Mouse (Mus musculus) layer of hippocampus, adult 9-11 months (tissue): ENCODE measurements at regions not wholly inside any gene's neighbourhood (a gene's known extent, or its start where the extent isn't known, plus 50 kb on each side); places are given as distances from the start of the nearest gene placed in this dataset.

ENCODE experiments used
- DNase-seq: peaks from one replicate; pipeline ENCODE4 v3.0.0; 2022

GRCm38 (mm10) chr1:61050346-61050745 is 72.6 kb downstream of the Icos start:
- no peak for DNase-seq

DNA sequence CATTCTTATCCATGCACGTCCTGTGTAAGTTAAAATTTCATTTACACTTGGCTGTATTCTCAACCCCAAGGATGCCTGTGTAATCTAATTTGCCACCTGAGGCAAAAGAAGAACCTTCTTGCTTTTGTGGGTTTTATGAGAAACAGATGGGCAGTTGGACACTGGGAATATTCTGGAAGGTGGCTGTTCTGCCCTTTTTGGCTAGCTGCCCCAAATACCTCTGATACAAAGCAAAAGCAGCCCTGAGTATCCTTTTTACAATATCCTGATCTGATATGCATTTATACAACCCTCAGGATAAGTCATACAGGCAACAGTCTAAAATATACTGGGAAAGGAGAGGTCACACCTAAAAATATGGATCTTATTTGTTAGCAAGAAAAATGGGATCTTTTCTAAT is 75.9 kb downstream of the Icos start:
- DNase-seq: no peak

- DNase-seq: no peak
Observed at GRCm38 (mm10) chr1:61054391-61054790, 76.7 kb downstream of the Icos start.

DNA sequence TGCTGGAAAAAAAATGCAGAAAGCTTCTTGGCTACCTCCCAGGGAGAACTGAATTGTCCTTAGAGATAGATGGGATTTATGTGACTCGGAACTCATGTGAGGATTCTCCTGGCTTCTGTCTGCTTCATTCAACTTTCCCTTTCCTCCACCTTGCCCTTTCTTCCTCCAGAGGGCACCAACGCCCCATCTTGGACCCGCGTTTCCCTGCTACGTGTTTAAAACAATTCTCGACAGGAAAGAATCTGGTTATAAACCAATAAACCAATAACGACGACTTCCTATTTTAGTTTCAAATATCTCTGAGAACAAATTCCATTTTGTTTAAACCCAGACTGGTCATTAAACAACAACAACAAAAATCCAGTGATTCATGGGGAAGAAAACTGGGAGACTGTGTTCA is 77.4 kb downstream of the Icos start:
- peak; percentile 25 for DNase-seq

DNA sequence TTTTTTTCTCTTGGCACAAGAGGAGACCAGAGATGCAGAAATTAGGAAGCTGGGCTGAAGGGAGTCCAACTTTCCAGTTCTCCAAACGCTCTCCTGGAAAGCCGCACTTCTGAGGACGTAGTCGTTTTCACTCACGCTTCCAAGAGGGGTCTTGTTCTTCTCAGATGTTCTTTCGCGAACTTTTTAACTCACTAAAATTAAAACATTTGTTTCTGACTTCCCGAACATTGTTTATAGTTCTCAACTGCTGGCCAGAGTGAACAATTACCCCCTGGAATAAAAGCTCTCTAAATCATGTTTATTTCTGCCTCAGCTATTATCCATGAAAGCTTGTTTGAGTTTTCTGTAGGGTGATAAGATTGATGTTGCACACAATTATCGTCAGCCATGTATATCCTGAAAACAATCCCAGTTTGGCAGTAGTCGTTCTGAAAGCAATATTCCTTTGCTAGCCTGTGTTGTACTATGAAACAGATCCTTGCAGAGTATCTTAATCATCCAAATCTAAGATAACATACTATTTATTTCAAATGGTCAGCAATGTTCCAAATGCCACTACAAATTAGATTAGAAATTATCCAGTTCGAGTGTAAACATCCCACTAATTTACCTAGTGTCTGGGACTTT is 82.3 kb downstream of the Icos start:
- DNase-seq: no peak

DNA sequence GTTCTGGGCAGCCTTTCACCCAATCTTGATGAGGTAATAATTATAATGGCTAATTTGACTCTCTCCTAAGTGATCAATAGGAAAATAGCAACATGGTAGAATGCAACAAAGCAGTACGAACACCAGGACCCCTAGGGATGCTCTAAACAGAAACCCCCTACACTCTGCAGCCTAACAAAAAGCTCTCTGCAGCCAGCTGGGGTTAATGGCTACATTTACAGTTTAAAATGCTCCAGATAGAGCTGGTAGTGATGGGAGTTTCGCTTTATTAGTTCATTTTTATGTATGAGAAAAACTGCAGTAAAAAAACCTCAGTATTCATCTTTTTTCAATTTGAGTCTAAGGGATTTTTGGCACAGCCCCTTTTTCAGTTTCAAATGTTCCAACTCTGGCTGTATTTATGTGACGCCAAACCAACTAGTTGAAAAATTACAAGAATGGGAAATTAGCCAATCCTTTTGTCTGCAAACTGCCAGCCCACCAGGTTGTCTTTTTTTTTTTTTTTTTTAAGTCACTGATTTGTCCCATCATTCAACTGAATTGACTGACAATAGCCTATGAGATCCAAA is 84.2 kb downstream of the Icos start:
- no peak for DNase-seq

DNA sequence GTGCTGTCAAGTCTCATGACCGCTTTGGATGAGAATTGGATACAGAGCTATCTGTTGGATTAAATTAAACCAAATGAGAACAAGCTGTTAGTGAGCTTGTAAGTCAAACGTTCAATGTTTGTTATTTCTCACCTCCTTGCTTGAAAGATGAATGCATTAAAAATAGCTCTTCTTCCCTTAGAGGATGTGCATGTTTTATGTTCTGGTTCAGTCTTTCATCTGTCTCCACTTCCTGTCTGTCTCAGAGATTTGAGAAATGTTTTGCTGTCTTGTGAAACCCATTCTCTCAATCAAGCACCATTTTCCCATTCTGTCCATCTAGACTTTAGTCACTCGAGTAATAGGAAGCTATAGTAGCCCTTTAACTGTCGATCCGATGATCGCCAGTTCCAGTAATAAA is 90.4 kb downstream of the Icos start:
- no peak for DNase-seq

DNA sequence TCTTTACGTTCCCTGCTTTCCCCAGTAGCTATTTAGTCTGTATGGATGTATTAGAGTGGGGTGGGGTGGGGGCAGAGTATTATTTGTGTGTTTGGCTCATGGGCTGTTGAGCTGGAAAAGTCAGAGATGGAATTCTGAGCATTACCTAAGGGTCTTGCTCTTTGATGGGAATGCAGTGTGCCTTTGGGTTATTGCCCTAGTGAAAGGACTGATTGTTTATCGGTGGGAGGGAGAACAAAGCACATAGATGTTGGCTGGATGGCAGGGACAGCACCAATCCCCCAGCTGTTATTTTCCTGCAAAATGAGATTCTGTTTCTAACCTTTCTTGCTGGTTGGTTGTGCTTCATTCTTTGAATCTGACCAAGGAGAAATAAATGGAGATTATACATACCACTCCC is 96.4 kb downstream of the Icos start:
- DNase-seq: peak; percentile 45

GRCm38 (mm10) chr1:61075335-61075734 is 97.6 kb downstream of the Icos start:
- no peak for DNase-seq

- DNase-seq: no peak
Observed at GRCm38 (mm10) chr1:61084732-61085131, 107.0 kb downstream of the Icos start.

DNA sequence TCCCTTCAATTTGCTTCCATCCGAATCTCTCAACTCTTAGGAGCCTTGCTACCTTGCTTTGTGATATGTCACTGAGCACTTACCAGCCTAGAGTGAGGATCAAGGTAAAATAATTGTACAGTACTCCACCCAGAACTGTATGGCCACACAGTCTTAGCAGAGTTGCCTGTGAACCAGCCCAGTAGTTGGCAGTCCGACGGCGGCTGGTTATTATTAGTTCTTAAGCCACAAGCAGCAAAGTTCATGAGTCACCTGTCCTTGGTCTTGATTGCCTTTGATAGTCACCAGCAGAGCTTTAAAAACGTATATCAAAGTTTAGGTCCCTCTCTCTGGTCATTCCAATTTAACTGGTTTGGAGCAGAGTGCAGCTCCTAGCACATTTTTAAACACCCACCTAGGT is 109.1 kb downstream of the Icos start:
- DNase-seq: no peak

GRCm38 (mm10) chr1:61090801-61091200 is 113.1 kb downstream of the Icos start:
- no peak for DNase-seq

- DNase-seq: no peak
Observed at GRCm38 (mm10) chr1:61095481-61096165, 117.9 kb downstream of the Icos start.

GRCm38 (mm10) chr1:61099341-61099740 is 121.6 kb downstream of the Icos start:
- DNase-seq: no peak

DNA sequence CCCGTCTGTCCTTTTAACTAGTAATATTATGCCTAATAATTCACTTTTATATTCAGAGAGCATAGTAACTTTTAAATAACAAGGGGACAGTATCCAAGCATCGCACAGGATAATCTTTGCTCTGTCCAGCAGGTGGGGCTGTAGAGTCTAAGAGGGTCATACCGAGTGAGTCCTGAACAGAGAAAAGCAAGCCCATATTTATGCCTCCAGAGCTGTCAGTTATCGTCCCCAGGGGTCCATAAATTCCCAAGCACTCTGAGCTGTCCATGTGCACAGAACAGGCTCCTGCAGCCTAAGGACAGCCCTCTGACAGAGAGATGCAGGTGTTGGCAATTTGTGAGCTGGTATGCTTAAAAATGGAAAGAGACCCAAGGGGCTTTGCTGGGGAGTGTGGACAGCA is 124.0 kb downstream of the Icos start:
- no peak for DNase-seq

DNA sequence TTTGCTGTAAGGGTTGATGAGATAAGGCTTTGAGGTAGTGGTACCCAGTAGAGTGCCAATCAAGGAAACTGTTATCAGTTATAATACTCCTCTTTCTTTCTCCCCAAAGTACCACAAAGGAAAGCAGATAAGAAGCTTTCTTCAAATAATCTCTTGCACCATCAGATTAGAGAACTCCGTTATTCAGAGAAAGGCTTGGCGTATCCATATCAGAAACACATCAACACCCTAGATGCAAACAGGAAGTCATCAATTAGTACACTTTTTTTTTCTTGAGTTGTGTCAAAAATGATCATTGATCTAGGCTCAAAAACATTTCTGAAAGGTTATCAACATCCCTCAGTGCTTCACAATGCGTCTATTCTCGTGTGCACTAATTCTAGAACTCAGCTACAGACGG is 124.6 kb downstream of the Icos start:
- no peak for DNase-seq

- DNase-seq: peak; percentile 6
Observed at GRCm38 (mm10) chr1:61103581-61103980, 125.9 kb downstream of the Icos start.

DNA sequence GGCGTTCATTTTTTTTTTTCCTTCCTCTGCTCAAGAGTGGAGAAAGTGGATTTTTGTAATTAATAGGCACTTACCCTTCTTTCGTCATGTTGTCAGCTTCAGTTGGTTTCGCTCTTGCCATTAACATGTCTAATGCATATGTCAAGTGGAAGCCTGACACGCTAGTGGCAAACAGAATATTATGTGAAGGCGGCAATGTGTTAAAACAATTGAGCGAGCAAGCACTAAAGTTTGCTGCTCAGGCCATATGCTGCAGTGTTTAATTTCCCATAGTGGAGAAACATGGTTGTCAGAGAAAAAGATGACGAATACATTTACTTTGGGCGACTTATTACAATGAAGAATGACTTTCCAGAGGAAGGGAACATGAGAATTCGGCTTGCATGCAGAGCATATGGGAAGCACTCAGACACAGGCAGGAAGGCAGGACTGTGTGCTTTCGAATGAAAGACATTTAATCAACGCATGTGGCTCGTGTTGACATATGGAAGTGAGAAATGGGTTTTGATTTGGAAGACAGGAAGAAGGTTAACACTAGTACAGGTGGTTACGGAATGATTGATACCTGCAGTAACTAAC is 134.1 kb downstream of the Icos start:
- peak; percentile 16 for DNase-seq

GRCm38 (mm10) chr1:61117535-61117934 is 139.8 kb downstream of the Icos start:
- DNase-seq: no peak

DNA sequence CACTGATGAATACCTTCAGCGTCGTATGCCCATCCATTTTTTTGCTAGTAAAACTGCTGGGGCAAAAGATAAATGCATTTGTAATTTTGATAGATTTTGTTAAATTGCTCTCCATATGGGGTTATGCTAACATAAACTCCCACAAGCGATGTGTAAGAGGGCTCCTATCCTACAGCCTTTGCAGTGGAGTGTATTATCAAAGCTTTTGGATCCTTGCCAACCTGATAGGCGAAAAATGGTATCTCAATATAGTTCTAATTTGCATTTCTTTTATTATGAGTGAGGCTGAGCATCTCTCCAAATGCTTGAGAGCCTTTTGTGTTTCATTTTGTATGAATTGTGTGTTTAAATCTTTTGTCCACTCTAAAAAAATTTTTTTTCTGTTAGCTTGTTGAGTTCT is 140.3 kb downstream of the Icos start:
- no peak for DNase-seq

GRCm38 (mm10) chr1:61121480-61121879 is 143.8 kb downstream of the Icos start:
- no peak for DNase-seq

GRCm38 (mm10) chr1:61125127-61125526 is 147.4 kb downstream of the Icos start:
- no peak for DNase-seq

DNA sequence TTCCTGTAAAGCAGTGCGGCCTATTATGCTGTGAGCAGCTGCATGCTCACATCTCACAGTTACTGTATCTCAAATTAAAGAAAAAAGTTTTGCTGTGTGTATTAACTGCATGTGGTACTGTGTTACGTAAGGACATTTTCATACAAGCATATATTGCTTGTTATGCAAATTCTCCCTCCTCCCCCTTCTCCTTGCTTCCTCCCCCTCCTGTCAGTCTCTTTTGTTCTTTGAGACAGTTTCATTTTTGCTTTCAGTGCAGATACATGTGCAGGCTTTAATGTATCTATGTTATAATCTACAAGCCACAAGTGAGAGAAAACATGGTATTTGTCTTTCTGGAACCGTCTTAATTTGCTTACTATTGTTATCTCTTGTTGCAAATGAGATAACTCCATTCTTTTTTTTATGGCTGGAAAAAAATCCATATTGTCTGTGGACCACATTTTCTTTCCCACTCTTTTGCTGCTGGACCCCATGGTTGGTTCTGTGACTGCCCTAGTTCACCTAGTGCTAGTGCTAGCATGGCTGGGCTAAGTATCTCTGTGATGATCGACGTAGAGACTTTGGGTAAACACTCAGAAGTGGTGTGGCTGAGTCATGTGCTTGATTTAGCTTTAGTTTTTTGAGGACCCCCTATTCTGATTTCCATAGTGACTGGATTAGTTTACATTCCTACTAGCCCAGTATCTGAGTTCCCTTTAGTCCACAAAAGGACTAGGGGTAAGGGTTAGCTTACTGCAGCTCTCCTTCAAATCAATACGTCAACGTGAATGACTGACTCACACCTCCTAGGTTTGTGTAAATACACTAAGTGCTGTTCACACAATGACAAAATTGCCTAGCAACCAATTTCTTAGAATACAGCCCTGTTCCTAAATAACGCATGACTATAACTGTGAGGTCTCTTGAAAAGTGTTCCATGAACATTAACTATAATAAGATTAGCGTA is 158.1 kb downstream of the Icos start:
- DNase-seq: no peak
